Mouse (Mus musculus): Measurements from ENCODE around the gene Ripply3. TPM values are rescaled to one million over a fixed set of nuclear protein-coding genes. Genes with fewer than 3 reads are reported as not detected.
A peak's percentile ranks its signal among the peaks of the same experiment; 100 is the strongest.

The Ripply3 gene
- total RNA-seq (2015) (0.67 TPM in 1 of 2 replicates, not detected in the other), total RNA-seq (2017) (not detected in 2 replicates)

DNA sequence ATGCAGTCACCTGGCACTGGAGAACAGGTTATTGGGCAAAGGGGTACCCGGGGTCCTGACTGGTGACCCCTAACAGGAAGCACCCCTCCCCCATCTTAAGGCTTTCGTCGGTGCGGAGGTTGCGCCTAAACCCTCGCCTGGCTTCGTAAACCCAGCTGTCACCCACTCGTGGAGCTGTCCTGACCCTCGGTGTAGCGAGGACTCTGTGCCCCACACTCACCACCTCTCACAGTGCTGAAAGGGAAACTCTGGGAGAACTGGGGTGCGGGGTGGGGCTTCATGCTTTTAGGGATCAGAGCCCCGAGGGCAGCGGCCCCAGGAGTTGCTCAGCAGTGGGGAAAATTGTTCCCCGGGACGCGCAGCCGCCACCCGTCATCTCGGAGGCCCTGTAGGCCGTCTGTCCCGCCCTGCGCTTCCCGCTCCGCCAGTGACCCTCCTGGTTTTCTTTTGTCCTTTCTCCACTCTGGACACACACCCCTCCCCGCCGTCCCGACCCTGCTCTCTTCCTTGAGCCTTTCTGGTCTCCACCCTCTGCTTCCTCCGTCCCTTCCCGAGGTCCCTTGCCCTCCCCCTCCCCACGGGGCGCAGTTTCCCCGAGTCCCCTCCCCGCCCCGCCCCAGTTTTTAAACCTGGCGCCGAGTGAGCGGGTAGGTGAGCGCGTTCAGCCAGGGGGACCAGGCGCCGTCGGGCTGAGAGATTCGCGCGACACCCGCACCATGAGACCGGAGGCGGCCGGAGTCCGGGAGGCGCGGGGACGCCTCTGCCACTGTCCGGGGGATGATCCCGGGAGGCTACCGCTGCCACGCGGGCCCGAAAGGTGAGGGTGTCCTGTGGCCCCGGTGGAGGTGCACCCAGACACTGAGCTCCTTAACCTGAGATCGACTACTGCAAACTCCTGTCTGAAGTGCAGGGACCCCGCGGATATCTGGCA lies at the start of gene Ripply3:
Gene Ripply3 (plus strand): TSS at position 640 of the 931 bp plus-strand sequence.
- peak; percentile 27; the same call in 1 of the 2 replicates for ATAC-seq (replicated peaks; ENCODE audit: poor library complexity)

DNA sequence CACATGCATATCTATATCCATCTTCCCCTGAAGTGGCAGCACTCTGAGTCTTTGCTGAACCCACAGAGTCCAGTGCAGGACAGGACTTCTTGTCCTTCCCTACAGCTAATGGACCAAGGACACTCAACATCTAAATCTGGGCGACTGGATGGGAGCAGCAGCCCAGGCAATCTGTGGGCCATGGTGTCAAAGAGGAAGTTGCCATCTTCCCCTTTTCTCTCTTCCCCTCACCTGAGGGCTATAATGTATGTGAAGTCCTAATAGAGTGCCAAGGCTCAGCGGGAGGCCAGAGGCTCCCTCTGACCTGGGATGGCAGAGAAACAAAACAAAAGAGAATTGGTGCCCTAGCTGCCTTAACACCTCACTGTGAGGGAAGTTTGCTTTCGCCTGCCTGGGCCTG lies 44.2 kb upstream of the Ripply3 start:
- ATAC-seq (replicated peaks; ENCODE audit: poor library complexity) = peak; percentile 46; the same call in 1 of the 2 replicates

DNA sequence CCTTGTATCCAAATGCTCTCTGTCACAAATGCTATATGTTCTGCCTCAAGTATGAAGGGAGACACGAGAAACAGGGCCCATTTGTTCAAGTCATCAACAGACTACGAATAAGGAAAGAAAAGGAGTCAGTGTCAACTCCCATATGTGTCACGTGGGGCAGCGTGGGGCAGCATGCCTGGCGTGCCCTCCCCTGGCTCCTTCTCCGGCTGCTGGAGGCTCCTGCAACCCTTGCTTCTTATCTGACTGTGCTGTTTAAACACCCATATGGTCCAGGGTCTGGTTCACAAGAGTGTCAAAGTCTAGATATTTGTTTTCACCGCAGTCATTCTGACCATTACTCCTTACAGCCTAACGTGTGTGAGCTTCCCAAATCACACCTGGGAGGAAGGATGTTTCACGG lies 40.4 kb upstream of the Ripply3 start:
- ATAC-seq (replicated peaks; ENCODE audit: poor library complexity) = 0 out of 2 replicates have a peak, but pooled peaks have one; percentile 25

DNA sequence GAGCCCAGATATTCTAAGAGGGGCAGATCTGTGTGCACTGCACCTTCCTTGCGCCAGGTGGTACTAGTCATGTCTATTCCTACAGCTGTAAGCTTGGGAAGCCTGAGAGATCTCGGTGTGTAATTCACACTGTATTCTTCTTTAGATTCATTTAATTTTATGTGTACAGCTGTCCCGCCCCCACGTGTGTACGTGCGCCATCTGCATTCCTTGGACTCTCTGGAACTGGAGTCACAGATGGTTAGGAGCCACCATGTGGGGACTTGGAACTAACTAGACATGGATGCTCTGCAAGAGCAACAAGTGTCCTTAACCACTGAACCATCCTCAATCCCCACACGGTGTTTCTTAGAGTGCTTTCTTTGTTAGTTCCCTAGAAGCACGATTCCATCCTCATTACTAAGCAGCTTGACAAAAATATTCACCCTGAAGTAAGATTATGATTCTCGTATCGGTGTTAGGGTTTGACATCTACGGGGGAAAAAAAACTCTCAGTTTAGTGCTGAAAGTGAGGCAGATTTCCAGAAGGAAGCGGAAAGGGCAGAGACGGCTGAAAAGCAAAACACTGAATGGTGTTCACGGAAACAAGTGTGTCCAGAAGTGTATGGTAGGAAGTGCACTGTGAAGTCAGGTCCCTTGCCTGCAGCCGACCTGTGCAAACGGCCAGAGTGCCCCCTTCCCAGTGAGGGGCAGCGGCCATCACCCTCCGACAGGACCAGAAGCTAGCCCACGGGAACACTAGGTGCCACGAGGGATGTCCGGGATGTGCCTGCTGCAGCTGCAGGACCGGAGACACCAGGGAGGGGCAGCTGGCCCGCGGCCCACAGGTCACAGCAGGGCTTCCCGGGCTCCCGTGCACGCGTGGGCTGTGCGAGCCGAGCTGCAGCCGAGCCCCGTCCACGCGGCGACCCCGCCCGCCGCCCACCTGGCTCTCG lies 38.8 kb upstream of the Ripply3 start:
- peak; percentile 20 for ATAC-seq (replicated peaks; ENCODE audit: poor library complexity)

DNA sequence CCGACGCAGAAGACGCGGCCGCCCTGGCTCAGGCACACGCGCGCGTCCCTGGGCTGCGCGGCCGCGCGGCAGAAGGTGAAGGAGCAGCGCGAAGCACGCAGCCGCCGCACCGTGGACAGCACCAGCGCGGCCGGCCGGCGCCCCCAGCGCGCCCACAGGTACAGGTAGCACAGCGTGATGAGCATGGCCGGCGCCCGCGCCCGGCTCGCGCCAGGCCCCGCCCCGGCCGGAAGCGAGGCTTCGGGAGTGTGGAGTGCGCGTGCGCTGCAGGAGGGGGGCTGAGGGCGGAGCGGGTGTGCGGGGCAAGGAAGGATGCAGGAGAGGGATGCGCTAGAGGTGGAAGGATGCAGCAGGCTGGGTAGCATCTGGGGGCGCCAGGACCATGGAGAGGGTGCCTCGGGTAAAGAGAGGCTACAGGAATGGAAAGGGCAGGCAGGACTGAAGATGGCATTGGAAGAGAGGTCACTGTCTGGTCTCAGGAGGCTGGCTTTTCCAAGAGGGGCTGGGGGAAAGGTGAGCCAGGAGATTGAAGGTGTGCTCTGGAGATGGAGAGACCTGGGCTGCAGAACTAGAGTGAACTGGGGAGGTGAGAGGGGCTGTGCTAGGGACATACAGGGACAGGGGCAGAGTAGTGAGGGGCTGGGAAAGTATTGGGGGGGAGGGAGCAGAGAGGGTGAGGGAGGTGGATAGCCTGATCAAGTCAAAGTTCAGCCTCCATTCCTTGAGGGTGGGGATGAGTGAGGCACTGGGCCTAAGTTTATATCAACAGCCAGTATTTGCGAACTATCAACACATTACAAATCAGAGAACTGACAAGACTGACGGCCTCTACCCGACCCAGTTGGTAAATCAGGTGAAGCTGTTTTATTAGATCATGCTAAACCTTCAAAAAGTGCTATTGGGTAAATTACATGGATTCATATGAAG lies 37.9 kb upstream of the Ripply3 start:
- ATAC-seq (replicated peaks; ENCODE audit: poor library complexity) = peak; percentile 92

DNA sequence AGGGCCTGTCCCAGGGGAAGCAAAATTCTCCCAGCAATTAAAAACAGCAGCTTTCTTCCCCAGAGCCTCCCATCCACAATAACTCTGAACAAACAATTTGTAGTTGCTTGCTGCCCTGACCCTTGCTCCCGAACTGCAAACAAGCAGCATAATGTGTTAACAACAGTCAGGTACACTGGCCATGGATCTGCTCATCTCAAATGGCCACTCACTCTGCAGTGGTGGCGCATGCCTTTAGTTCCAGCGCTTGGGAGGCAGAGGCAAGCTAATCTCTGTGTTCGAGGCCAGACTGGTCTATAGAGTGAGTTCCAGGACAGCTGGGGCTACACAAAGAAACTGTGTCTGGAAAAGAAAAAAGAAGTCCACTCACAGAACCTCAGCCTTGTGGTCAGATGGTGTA lies 37.1 kb upstream of the Ripply3 start:
- ATAC-seq (replicated peaks; ENCODE audit: poor library complexity) = no peak

DNA sequence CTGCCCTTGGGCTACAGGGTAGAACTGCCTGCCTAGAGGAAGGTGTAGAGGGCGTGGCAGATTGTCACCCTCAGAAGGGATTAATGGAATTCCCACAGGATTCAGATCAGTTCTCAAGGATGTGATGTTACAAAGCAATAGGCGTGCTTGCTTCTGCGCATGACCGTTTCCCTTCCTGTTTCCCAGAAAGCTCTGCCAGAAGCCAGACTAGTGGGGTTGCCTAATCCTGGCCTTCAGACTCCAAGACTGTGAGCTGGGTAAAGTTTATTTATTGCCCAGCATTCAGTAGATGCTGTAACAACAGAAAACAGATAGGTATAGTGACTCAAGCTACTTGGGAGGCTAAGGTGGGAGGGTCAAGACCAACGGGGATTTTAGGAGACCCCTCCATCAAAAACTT lies 30.1 kb upstream of the Ripply3 start:
- no peak for ATAC-seq (replicated peaks; ENCODE audit: poor library complexity)

DNA sequence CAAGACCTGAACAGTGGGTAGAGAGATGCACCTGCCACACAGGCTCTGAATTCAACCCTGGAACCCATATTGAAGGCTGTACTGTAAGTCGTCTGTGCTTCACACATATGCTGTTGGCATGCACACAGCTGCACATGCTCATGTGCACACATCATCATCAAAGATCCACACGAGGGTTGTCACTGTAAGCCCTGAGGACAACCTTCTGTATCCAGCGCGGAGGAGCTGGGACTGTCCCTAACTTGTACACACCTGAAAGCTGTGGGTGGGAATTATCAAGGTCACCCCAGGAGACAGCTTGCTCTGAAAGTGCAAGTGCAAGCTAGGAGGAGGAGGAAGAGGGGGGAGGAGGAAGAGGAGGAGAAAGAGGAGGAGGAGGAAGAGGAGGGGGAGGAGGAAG lies 29.0 kb upstream of the Ripply3 start:
- no peak for ATAC-seq (replicated peaks; ENCODE audit: poor library complexity)

DNA sequence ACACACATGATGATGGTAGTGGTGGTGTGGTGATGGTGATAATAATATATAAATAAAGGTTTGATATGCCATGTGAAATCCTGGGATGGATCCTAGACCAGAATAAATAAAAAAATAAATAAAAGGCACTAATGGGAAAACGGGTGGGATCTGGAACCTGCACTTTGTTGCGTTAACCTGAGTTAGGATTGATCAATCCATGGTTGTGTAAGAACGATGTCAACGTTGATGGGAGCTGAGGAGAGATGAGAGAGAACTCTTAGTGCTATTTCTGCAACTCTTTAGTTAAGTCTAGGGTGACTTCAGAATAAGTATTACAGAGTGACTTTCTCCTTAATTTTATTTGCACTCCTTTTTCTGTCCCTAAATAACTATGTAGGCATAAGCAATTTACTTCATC lies 27.0 kb upstream of the Ripply3 start:
- no peak for ATAC-seq (replicated peaks; ENCODE audit: poor library complexity)

DNA sequence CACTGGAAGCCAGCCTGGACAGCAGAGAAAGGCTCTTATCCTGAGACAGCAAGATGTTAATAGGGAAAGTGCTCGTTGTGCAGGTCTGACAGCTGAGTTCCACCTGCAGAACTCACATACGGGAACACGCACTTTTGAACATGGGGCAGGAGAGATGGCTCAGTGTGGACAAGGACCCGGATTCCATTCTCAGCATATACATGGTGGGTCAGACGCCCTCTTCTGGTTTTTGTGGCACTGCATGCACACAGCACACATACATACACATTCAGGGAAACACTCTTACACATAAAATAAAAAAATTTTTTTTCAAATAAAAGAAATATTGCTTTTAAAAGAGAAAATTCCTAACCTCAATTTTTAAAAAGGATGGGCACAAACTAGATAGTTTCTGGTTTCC lies 26.5 kb upstream of the Ripply3 start:
- no peak for ATAC-seq (replicated peaks; ENCODE audit: poor library complexity)

DNA sequence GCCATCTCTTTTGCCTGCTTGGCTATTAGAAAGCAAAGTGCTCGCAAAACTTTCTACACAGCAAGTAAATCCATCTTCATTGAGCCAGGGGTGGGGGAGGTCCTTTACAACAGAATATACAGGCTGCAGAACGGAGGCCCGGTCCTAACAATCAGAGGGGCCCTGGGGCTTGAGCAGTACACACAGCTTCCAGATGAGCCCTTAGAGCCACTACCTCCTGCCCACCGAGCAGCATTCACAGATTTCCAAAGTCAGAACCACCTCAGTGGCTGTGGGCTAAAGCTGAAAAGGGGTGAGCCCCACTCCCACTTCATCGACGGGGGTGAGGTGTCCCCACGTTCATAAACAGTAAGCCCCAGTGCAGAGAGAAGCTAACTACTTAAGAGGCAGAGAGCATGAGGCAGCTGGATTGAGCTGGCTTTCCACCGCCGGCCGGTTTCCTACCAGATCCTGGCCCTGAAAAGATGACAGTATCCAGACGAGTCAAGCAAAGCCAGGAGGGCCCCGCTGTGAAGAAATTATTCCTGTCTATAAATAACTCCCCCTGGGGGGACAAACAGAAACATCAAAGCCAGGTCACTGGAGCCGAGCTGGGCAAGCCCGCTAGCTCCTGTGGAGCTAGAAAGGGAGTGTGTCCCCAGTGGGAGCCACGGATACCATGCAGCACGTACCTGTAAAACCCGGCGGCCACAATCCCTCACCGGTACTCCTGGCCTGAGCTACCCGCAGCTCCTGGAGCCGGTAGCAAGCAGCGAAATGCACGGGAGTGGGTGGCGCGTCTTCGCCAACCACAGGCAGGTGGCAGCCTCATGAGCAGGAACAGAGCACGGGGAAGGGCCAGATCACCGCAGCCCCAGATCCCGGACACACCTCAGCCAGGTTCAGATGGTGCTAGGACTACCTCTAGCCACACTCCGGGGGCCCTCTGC lies 25.7 kb upstream of the Ripply3 start:
- ATAC-seq (replicated peaks; ENCODE audit: poor library complexity) = peak; percentile 73

DNA sequence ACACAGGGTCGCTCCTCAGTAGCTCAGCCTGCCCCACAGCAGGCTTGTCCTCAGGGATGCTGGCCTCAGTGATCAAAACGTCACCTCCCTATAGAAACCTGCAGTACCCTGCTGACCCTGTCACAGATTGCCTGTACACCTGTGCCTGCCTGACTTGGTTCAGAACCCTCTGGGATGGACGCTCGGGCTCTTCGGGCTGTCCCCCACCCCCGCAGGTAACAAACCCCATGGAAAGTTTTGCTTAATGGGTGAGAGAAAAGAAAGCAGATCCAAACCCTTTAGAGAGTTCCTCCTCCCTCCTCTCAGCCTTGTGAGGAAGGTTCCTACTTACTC lies 25.1 kb upstream of the Ripply3 start:
- no peak for ATAC-seq (replicated peaks; ENCODE audit: poor library complexity)

DNA sequence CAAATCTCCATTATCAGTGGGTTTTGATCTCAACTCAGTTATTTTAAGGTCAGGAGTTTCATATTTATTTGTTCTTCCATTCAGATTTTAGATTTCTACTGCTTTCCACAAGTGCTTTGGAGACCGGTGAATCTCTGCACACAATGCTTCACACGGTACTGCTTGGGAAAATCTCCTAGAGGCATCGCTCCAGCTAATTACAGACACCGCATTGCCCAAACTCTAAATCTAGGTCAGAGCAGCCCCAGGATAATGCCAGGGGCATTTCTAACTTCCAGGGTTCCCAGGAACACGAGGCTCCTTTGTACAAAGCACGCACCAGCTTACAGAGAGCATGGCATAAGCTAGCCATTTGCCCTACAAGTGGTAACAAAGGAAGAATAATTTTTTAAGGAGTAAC lies 20.7 kb upstream of the Ripply3 start:
- no peak for ATAC-seq (replicated peaks; ENCODE audit: poor library complexity)

DNA sequence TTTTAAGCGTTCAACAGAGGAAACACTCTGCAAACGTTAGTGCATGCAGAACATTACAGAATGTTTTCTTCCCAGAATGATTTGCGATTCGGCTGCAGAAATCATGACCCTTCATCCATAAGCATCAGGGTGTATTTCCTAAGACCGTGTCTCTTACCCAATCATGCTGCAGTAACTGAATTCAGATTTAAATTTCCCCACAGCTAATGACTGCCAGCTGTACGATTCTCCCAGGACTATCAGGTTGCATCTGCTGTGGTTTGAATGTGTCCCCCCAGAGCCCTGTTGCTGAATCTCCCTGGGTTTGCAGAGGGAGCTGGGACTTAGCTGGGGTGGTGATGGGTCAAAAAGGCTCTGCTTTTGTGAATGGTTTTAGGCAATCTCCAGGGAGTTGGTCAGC lies 20.3 kb upstream of the Ripply3 start:
- ATAC-seq (replicated peaks; ENCODE audit: poor library complexity) = no peak

DNA sequence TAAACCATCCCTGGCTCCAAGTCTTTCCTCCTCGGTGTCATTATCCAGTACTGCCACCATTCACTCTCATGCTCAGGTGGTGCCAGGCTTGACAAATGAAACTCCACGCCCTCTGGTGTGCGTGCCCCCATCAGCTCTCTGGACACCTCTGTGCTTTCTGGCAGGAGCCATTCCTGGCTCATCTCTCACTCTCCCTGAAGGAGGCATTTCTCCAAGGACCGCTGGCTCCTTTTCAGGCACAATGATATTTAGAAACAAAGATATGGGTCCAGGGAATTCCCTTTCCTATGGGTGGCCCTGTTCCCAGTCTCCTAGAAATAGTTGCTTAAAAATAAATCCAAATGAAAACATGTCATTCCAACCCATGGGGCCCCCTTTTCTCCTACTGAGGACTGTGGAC lies 19.2 kb upstream of the Ripply3 start:
- no peak for ATAC-seq (replicated peaks; ENCODE audit: poor library complexity)

DNA sequence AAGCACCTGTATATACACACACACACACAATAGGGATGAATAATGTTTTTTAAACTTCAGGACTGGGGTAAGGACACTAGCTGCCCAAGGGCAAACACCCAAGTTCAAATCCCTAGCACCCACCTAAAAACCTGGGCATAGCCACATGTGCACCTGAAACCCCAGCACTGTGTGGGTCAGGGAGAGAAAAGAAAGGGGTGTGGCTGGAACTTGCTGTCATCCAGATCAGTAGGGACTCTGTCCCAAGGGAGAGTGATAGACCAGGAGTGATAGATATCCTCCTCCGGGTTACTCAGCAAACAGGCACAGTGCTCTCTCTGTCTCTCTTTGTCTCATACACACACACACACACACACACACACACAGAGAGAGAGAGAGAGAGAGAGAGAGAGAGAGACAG lies 16.8 kb upstream of the Ripply3 start:
- ATAC-seq (replicated peaks; ENCODE audit: poor library complexity) = no peak

DNA sequence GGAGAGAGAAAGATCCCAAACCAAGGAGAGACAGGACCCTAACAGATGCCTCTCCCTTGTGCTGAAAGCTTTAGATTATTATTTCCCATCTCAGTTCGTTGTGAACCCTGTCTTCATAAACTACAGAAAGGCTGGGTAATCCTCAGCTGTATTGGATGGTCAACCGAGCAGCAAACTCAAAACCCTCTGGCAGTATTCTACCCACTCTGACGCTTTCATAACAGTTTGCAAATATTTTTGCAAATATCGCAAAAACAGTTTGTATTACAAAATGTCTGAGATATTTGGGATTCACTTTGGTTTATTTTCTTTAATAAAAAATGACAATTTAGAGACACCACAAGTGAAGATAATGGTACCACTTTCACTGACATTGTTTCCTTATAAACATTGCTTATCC lies 16.3 kb upstream of the Ripply3 start:
- no peak for ATAC-seq (replicated peaks; ENCODE audit: poor library complexity)

DNA sequence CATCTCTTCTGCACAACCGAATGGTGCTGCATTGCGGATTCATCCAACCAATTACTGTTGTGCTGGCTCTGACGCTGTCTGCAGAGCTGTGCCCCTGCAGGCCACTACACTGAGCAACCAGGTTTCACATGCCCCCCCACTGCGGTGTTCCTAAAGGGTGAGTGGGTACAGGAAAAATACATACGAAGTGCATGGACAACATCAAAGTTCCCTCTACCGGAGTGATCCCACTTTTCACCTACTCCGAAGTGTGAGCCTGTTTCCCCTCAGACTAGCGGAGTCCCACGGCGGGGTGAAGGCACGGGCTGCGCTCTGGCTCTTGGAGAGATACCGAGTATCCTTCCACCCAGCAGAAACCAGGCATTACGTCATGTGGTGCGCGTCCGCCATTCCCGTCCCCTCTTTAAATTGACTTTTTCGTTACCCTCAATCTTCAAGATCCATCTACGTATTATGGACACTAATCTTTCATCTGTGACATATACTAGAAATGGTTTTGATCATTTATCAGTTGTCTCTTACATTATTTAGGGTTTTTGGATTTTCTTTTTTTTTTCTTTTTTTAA lies 15.5 kb upstream of the Ripply3 start:
- peak; percentile 81 for ATAC-seq (replicated peaks; ENCODE audit: poor library complexity)

All from megakaryocyte progenitor cell, adult 5-6 weeks (primary cell).